Mouse (Mus musculus) midbrain, postnatal 0 days (tissue): ENCODE results near the gene Oosp1. TPM values are rescaled to one million over a fixed set of nuclear protein-coding genes. Genes with fewer than 3 reads are reported as not detected.

Experiments used
- ATAC-seq: fragments of 200-750 bp; cut with Nextera tagmentation; 2 replicates; pipeline ENCODE4 v1.8.0; 2017; ENCODE audit warnings: moderate number of reproducible peaks, mild to moderate bottlenecking, moderate TSS enrichment, moderate library complexity; ENCODE audit not compliant: low FRiP score
- DNase-seq: peaks from one replicate; pipeline ENCODE4 v3.0.0-alpha.2; 2015; ENCODE audit warnings: low spot score
- H3K27ac ChIP-seq: fragments of 300-500 bp; sonication (generic); 2 replicates; pipeline ENCODE4 v1.5.1; 2014; ENCODE audit warnings: low read depth, mild to moderate bottlenecking, low read length, mixed read lengths
- H3K27me3 ChIP-seq: fragments of 300-500 bp; sonication (generic); 2 replicates; pipeline ENCODE4 v1.6.1; 2014; ENCODE audit warnings: low read length, control low read depth, mixed read lengths; ENCODE audit not compliant: insufficient read depth
- H3K36me3 ChIP-seq: fragments of 300-500 bp; sonication (generic); 2 replicates; pipeline ENCODE4 v1.6.1; 2014; ENCODE audit warnings: low read length, control low read depth, mixed read lengths; ENCODE audit not compliant: insufficient read depth
- H3K4me1 ChIP-seq: fragments of 300-500 bp; sonication (generic); 2 replicates; pipeline ENCODE4 v1.6.1; 2014; ENCODE audit warnings: mild to moderate bottlenecking, control low read depth, antibody characterized with exemption, low read length, mixed read lengths; ENCODE audit not compliant: insufficient read depth
- H3K4me2 ChIP-seq: fragments of 300-500 bp; sonication (generic); 2 replicates; pipeline ENCODE4 v1.6.1; 2014; ENCODE audit warnings: low read depth, mild to moderate bottlenecking, low read length, mixed read lengths; ENCODE audit not compliant: poor library complexity, severe bottlenecking
- H3K4me3 ChIP-seq: fragments of 300-500 bp; sonication (generic); 2 replicates; pipeline ENCODE4 v1.5.1; 2014; ENCODE audit warnings: low read depth, mild to moderate bottlenecking, low read length, moderate library complexity
- H3K9ac ChIP-seq: fragments of 300-500 bp; sonication (generic); replicated peaks from 2 replicates; pipeline ENCODE4 v1.6.1; 2014; ENCODE audit warnings: mild to moderate bottlenecking, low read length, moderate library complexity, mixed read lengths; ENCODE audit not compliant: poor library complexity, severe bottlenecking
- H3K9me3 ChIP-seq: fragments of 300-500 bp; sonication (generic); 2 replicates; pipeline ENCODE4 v1.6.1; 2016; ENCODE audit warnings: low read length, control low read depth
- CTCF ChIP-seq: IDR thresholded peaks from 2 replicates; pipeline ENCODE4 v1.5.1; 2016; ENCODE audit warnings: antibody characterized with exemption, mild to moderate bottlenecking
- WGBS: fragments of 180-500 bp; shearing (Covaris S2); extraction: QIAGEN DNeasy Blood & Tissue Kit; methylation state at CpG from one replicate; pipeline ENCODE4 v1.1.7; 2014; 5-methylcytosine and 5-hydroxymethylcytosine counted together
- polyA plus RNA-seq: library from polyadenylated mRNA; unstranded; fragments of >200 nt; fragmentation: Nextera tagmentation; extraction: Ambion mirVana; gene quantifications from 2 replicates; pipeline ENCODE4 v1.2.1, GENCODE M21; 2015
- total RNA-seq: library from RNA; depleted of rRNA; stranded (reverse); fragments of >200 nt; gene quantifications from 2 replicates; pipeline ENCODE4 v1.2.3, GENCODE M21; 2014

The Oosp1 gene
- total and polyA plus RNA-seq, 2 experiments from 2014 or later = not detected

DNA sequence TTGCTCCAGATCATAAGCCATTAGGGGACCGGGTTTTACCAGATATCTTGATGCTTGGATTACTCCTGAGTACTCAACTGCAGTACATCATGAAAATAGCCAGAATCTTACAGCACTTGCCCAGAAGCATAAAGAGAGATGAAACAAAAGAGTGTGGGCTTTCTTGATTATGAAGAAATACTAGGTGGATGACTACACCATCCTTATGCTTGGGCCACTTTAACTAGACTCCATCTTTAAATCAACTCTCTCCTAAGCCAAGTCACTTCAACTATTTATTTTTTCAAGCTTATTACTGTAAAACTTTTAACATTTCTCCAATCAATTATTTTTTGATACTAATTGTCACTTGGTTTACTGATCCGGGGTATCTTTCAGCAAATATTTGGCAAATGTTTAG lies 32.9 kb upstream of the Oosp1 start:
- ATAC-seq = no peak
- Histone ChIP-seq H3K4me2 (no peak overlapping the region), H3K27me3 (no peaks in the 10 kb centered on the region), H3K9ac (no peak overlapping the region), H3K4me3 (no peak overlapping the region), H3K9me3 (no peaks in the 10 kb centered on the region), H3K27ac (no peak overlapping the region), H3K36me3 (no peaks in the 10 kb centered on the region), H3K4me1 (no peaks in the 10 kb centered on the region)
- WGBS = 93% methylated on average over 2 of the region's 2 CpGs
- no peak for TF ChIP-seq CTCF
- DNase-seq = no peak

DNA sequence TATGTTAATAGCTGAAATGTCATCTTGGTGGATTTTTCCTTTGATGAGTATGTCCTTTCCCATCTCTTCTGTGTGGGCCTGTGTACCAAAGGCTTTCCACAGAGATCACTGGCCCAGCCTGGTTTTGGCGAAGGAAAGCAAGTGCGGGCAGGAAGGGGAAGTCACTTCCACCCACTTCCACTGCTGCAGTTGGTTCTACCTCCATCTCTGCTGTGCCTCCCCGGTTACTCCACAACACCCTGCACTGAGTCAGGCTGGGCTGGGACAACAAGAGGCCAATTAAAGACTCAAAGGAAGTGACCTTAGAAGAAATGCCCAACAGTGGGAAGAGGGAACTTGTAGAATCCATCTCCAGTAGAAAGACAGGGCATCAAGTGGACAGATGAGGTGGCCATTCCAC lies 29.1 kb upstream of the Oosp1 start:
- H3K27ac ChIP-seq = no peak overlapping the region
- no peaks in the 10 kb centered on the region for H3K36me3 ChIP-seq
- ATAC-seq (no peak), DNase-seq (no peak)
- no peak for TF ChIP-seq CTCF
- H3K4me2 ChIP-seq = no peak overlapping the region
- no peak overlapping the region for H3K4me3 ChIP-seq
- no peaks in the 10 kb centered on the region for H3K4me1 ChIP-seq
- H3K9ac ChIP-seq = no peak overlapping the region
- no peaks in the 10 kb centered on the region for H3K9me3 ChIP-seq
- H3K27me3 ChIP-seq = no peaks in the 10 kb centered on the region
- 86% methylated on average over 3 of the region's 3 CpGs for WGBS

DNA sequence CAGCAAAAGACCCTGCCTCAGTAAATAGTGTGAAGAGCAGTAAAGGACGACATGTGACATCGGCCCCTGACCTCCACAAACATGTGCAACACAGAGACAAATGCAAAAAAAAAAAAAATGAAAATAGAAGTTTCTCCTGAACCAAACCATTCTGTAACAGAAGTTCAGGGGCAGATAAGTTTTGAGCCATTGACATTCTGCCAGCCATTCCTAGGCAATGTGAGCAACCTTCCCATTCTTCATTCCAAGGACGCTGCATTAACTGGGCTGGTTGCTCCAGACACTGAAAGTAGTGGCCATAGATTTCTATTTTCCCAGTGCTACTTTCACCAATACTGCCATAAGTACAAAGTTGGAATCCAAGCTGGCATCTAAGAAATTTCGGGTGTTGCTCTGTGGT lies 21.5 kb upstream of the Oosp1 start:
- Histone ChIP-seq H3K4me1 (no peaks in the 10 kb centered on the region), H3K27ac (no peak overlapping the region), H3K9me3 (no peaks in the 10 kb centered on the region), H3K27me3 (no peaks in the 10 kb centered on the region), H3K9ac (no peak overlapping the region), H3K4me3 (no peak overlapping the region), H3K36me3 (no peaks in the 10 kb centered on the region), H3K4me2 (no peak overlapping the region)
- no peak for TF ChIP-seq CTCF
- no peak for DNase-seq
- no peak for ATAC-seq
- WGBS = 87% methylated on average over 4 of the region's 4 CpGs

DNA sequence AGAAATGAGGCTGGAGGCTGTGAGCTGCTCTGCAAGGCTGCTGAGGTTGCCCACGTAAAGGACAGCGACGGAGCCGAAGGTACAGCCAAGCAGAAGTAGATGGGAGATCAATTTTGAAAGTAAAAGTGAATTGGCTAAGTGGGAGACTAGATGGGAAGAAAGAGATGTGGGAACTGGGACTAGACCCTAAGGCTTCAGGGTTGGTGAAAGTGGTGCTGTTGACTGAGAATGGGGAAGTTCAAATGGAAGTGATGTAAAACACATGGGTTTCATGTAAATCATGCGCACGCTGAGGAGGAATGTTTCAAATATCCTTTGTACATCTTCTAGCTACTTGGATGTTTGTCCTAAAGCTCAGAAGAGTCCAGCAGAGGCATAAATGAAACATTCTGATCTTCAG lies 7.4 kb upstream of the Oosp1 start:
- ATAC-seq (no peak), DNase-seq (no peak)
- TF ChIP-seq CTCF = no peak
- Histone ChIP-seq H3K9me3 (no peaks in the 10 kb centered on the region), H3K9ac (no peak overlapping the region), H3K4me3 (no peak overlapping the region), H3K36me3 (no peaks in the 10 kb centered on the region), H3K4me2 (no peak overlapping the region), H3K27ac (no peak overlapping the region), H3K27me3 (no peaks in the 10 kb centered on the region), H3K4me1 (no peaks in the 10 kb centered on the region)
- 90% methylated on average over 6 of the region's 6 CpGs for WGBS

DNA sequence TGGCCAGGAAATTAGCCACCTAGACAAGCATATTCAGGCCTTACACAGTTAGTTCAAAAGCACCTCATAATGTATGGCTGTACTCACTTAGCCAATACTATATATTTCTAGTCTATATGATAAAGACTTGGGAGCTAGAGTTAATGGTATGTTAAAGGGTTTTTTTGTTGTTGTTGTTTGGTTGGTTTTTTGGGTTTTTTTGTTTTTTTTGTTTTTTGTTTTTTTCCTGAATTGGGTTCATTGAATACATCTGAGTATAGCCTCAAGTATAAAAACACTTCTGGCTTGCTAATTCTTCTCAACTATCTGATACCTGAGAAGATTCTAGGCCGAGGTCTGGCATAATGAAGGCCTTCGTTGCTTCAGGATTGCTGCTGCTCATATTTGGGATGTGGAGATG lies 5.8 kb upstream of the Oosp1 start, which contains the start of gene Oosp3:
Gene Oosp3, plus strand, starts transcription at position 301 of the 400 bp plus-strand sequence.
- Histone ChIP-seq H3K36me3 (no peaks in the 10 kb centered on the region), H3K4me3 (no peak within 1 kb of the TSS), H3K4me1 (no peaks in the 10 kb centered on the region), H3K27ac (no peak within 1 kb of the TSS), H3K9ac (no peak within 1 kb of the TSS), H3K9me3 (no peaks in the 10 kb centered on the region), H3K27me3 (no peaks in the 10 kb centered on the region), H3K4me2 (no peak within 1 kb of the TSS)
- DNase-seq (no peak), ATAC-seq (no peak)
- TF ChIP-seq CTCF = no peak
- 88% methylated on average over 2 of the region's 2 CpGs for WGBS

DNA sequence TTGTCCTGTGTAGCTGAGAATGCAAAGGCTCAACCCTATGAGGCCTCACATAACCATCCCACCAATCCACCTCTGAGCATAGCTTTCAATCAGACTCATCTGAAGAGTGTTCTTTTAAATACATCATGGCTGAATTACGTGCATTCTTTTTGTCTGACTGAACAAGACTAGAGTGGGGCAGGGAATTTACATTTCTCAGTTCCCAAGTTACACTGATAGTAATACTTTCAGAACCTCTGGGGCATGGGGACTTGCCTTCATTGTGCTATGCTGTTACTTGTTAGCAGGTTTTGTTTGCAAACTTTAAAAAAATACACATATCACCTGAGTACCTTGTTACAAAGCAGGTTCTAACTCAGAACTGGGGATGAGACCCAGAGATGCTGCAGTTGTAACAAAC lies 504 bp upstream of the Oosp1 start:
- DNase-seq (no peak), ATAC-seq (no peak)
- no peak for TF ChIP-seq CTCF
- Histone ChIP-seq H3K4me3 (no peak overlapping the region), H3K4me2 (no peak overlapping the region), H3K27me3 (no peaks in the 10 kb centered on the region), H3K27ac (no peak overlapping the region), H3K9ac (no peak overlapping the region), H3K36me3 (no peaks in the 10 kb centered on the region), H3K4me1 (no peaks in the 10 kb centered on the region), H3K9me3 (no peaks in the 10 kb centered on the region)
- WGBS = 39% methylated on average over 1 of the region's 1 CpGs
